Mouse (Mus musculus) small intestine, adult 2 months (tissue): ENCODE measurements around the gene Dclk3. TPM values are rescaled to one million over a fixed set of nuclear protein-coding genes. Genes with fewer than 3 reads are reported as not detected.

Source experiments
- H3K27ac ChIP-seq: fragments of 200-500 bp; 2 replicates; pipeline ENCODE4 v1.5.1; 2012; ENCODE audit warnings: low read depth, low read length, control low read depth, inconsistent platforms; ENCODE audit not compliant: insufficient read depth
- H3K27me3 ChIP-seq: fragments of 200-500 bp; 2 replicates; pipeline ENCODE4 v1.6.1; 2012; ENCODE audit warnings: mild to moderate bottlenecking, moderate library complexity, low read length, inconsistent platforms; ENCODE audit not compliant: control insufficient read depth, insufficient read depth
- H3K36me3 ChIP-seq: fragments of 200-500 bp; 2 replicates; pipeline ENCODE4 v1.6.1; 2012; ENCODE audit warnings: mild to moderate bottlenecking, low read length, control low read depth, inconsistent platforms; ENCODE audit not compliant: control insufficient read depth, insufficient read depth
- H3K4me1 ChIP-seq: fragments of 200-500 bp; 2 replicates; pipeline ENCODE4 v1.6.1; 2012; ENCODE audit warnings: low read length, inconsistent platforms, mixed read lengths; ENCODE audit not compliant: control insufficient read depth, insufficient read depth, insufficient read length
- H3K4me3 ChIP-seq: fragments of 200-500 bp; 2 replicates; pipeline ENCODE4 v1.5.1; 2012; ENCODE audit warnings: low read depth, mild to moderate bottlenecking, control low read depth, inconsistent platforms, low read length, moderate library complexity
- CTCF ChIP-seq: fragments of 200-500 bp; IDR thresholded peaks from 2 replicates; pipeline ENCODE4 v1.5.1; 2012; ENCODE audit warnings: low read depth, mild to moderate bottlenecking, control low read depth, inconsistent platforms, low read length, moderate library complexity, mixed read lengths; ENCODE audit not compliant: insufficient replicate concordance, insufficient read length; ENCODE audit errors: extremely low read depth
- POLR2A ChIP-seq: fragments of 200-500 bp; IDR thresholded peaks from 2 replicates; pipeline ENCODE4 v1.6.1; 2012; ENCODE audit warnings: low read depth, mild to moderate bottlenecking, control low read depth, inconsistent platforms, low read length, moderate library complexity
- WGBS: fragments of 180-500 bp; shearing (Covaris S2); methylation state at CpG from one replicate; pipeline ENCODE4 v1.1.7; 2018; 5-methylcytosine and 5-hydroxymethylcytosine counted together
- polyA plus RNA-seq: library from polyadenylated mRNA; depleted of rRNA; stranded (reverse); fragments of >200 nt; gene quantifications from 2 replicates; pipeline ENCODE4 v1.2.3, GENCODE M21; 2012

Dclk3 gene
- polyA plus RNA-seq, 1 experiment = 2.2 TPM

DNA sequence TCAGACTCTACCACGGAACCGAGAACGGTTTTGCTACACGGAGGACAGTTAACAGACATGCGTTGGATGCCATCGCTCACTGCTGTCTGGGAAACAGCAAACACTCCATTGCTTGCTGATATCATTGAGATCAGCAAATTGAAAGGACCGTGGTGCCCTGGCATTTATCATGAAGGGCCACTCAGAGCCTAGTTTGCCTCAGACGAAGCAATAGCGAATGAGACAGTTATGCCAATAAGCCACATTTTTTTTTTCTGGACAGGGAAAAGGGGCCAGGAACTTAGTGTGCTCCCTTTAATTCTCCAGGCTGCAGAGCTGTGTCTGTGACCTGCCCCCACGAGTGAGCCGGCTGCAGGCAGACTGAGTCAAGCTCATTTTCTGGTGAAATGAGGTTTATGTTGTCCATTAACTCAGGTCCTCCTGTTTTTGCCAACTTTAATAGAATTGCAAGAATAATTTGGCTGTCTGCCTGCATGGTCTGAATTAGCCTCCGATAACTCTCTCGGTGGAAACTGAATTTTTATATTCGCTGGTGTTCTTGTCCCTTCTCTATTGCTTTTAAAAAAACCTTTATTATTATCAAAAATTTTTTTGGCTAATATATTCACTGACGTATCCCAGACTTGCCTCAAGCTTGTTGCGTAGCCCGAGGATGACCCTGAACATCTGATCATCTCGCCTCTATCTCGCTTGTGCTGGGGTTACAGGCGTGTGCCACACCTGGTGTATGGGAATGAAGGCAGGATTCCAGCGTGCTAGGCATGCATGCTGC, 35.0 kb downstream of the Dclk3 start:
- 33% methylated on average over 21 of the region's 21 CpGs for WGBS
- no peaks in the 10 kb centered on the region for H3K36me3 ChIP-seq
- TF ChIP-seq CTCF = no peak
- no peaks in the 10 kb centered on the region; the same call in 1 of the 2 replicates for H3K4me1 ChIP-seq
- no peak overlapping the region for H3K4me3 ChIP-seq
- no peak overlapping the region for H3K27ac ChIP-seq
- no peaks in the 10 kb centered on the region for H3K27me3 ChIP-seq

DNA sequence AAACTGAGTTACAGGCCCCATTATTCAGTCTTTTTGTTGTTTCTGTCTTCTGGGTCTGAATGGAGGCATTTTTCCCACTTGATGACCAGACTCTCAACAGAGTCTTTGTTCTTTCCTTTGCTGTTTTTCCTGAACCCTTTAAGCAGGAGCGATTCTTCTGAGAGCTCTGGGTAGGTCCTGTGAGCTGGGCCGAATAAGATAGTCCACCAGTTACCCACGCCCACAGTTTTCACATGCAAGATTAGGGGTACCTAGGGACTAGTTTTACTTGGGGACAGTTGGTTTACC, 35.5 kb downstream of the Dclk3 start:
- no peaks in the 10 kb centered on the region; the same call in 1 of the 2 replicates for H3K4me1 ChIP-seq
- no peak for TF ChIP-seq POLR2A
- TF ChIP-seq CTCF = no peak
- no peaks in the 10 kb centered on the region for H3K36me3 ChIP-seq
- no peak overlapping the region for H3K4me3 ChIP-seq
- no peak overlapping the region for H3K27ac ChIP-seq
- WGBS = 50% methylated on average over 3 of the region's 3 CpGs
- no peaks in the 10 kb centered on the region for H3K27me3 ChIP-seq

DNA sequence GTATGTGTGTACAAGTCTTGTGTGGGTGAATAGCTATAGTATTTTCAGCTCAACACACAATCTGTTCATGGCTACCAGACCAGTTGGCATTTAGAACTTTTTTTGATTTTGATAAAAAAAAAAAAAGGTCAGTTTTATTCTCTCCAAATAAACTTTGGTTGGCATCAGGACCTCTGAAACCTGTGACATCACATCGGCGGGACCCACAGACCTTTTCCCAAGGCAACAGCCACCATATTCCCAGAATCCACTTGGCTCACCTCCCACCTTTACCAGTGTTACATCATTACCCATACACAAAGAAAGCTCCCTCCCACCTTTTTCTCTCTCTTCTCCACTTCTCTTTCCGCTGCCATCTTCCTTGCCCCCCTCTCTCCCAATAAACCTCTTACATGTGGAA, 36.4 kb downstream of the Dclk3 start:
- TF ChIP-seq CTCF (no peak), POLR2A (no peak)
- Histone ChIP-seq H3K4me1 (no peaks in the 10 kb centered on the region; the same call in 1 of the 2 replicates), H3K27me3 (no peaks in the 10 kb centered on the region), H3K4me3 (no peak overlapping the region), H3K27ac (no peak overlapping the region), H3K36me3 (no peaks in the 10 kb centered on the region)
- WGBS = 91% methylated on average over 3 of the region's 3 CpGs

DNA sequence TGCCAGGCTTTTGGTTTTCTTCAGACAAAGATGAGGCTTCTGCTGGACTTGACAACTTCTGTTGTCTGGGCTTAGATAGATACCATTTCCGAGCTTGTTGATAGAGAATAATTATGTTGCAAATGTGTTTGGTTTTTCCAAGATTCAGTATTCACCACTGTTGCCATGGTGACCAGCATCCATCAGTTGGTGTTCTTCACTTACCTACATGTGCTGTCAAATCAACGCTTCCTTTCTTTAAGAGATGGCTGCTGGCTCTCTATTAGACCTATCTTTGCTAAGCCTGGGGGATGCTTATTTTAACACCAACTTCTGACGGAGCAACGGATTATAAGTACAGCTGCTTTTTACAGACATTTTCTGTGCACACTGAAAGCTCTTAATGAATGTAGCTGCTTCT, 37.1 kb downstream of the Dclk3 start:
- WGBS = 93% methylated on average over 4 of the region's 4 CpGs
- Histone ChIP-seq H3K4me3 (no peak overlapping the region), H3K27me3 (no peaks in the 10 kb centered on the region), H3K36me3 (no peaks in the 10 kb centered on the region), H3K27ac (no peak overlapping the region), H3K4me1 (no peaks in the 10 kb centered on the region; the same call in 1 of the 2 replicates)
- TF ChIP-seq POLR2A = no peak
- no peak for TF ChIP-seq CTCF

DNA sequence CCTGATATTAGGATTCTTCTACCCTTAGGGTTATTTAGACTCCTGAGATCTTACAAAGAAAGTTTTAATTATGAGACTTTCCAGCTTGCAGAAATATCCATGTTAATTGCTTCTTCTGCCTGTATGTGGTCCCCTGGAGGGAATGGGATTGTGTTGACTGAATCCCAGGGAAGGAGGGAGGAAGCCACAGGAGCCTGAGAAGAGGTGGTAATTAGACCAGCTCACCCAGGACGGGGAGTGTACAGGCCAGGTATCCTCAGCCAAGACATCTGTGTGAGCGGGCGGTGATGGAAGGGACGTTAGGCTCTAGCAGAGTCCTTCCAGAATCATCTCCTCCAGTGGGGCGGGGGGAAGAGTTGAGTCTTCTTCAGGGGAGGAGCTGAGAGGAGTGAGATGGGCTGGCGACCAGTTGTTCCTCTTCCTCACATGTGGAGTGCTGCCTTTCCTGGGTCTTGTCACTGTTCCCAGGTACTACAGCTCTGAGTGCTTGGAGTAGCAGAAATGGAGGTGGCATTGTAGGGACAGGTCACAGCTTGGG, 37.7 kb downstream of the Dclk3 start:
- H3K4me1 ChIP-seq = no peaks in the 10 kb centered on the region
- 92% methylated on average over 6 of the region's 6 CpGs for WGBS
- no peak overlapping the region for H3K27ac ChIP-seq
- no peak overlapping the region for H3K4me3 ChIP-seq
- no peak for TF ChIP-seq POLR2A
- TF ChIP-seq CTCF = no peak
- H3K36me3 ChIP-seq = no peaks in the 10 kb centered on the region
- H3K27me3 ChIP-seq = no peaks in the 10 kb centered on the region

DNA sequence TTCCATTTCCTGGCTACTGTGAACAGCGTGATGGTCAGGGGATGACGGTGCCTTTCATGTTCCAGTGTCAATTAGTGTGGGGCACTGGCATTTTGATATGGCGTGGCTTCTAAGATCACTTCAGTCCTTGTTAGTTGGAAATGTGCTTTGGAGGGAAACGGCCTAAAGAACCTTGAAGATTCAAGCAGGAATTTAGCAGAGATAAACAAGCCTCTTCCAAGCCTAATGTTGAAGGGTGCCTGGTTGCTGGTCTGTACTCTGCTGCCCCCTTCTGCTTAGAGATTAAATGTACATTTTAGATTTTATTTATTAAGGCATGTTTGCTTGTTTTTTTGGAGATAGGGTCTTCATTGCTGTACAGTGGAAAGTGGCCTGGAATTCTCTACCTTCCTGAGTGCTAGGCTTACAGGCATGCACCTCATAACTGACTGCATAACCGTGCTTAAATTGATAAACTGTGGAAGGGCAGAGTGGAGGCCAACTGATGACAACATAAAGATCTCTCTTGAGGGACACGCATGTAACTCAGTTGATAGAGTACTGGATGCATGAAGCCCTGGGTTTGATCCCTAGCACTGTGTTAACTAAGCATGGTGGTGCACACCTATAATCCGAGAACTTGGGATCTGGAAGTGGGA, 40.1 kb downstream of the Dclk3 start:
- Histone ChIP-seq H3K27me3 (no peaks in the 10 kb centered on the region), H3K4me3 (no peak overlapping the region), H3K36me3 (no peaks in the 10 kb centered on the region), H3K4me1 (no peaks in the 10 kb centered on the region), H3K27ac (no peak overlapping the region)
- TF ChIP-seq CTCF = no peak
- TF ChIP-seq POLR2A = no peak
- 60% methylated on average over 7 of the region's 7 CpGs for WGBS

DNA sequence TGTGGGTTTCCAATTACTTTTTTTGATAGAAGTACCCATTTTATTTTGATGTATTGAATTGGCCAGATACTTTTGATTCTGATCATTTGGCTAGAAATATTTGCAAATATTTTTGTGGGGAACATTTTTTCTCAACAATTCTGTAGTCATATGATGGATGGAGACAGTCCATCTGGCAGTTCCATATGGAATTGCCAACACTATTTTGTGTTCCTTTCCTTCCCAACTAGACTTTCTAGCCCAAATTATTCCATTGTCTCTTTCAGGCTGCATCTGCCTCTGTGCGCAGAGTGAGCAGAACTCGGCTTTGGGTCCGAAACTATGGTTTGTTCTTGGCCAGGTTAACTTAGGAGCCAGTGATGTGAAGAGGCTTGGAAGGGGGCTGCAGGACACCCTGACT, 42.1 kb downstream of the Dclk3 start:
- WGBS = 92% methylated on average over 3 of the region's 3 CpGs
- Histone ChIP-seq H3K4me3 (no peak overlapping the region), H3K4me1 (no peaks in the 10 kb centered on the region), H3K27me3 (no peaks in the 10 kb centered on the region), H3K36me3 (no peaks in the 10 kb centered on the region), H3K27ac (no peak overlapping the region)
- no peak for TF ChIP-seq CTCF
- TF ChIP-seq POLR2A = no peak
